Mouse (Mus musculus): Measurements from ENCODE around the gene Myh6.

The Myh6 gene

DNA sequence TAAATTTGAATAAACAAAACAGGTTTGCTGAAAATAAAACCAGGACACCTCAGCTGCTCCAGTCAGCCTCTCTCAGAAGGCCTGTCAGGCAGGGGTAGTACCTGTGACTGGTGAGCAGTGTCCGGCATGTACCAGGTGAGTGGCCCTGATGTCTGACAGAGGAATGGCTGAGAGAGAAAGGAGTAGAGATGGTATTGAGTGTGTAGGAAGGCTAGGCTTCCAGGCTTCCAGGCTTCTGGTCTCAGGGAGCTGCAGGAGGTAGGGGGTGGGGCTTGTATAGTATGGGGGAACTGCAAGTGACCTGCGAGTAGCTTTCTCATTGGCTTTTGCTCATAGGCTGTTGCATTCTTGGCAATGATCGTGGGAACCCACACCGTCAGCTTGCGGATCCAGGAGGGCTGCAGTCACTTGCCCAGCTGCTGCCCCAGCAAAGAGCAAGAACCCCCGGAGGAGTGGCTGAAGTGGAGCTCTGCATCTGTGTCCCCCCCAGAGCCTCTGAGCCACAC lies 34.0 kb downstream of the Myh6 start, which contains the start of gene Il25:
TSS of gene Il25 (plus strand) at position 51 of the 506 bp plus-strand sequence.
- DNase-seq (ENCODE audit: low spot score): no peak

DNA sequence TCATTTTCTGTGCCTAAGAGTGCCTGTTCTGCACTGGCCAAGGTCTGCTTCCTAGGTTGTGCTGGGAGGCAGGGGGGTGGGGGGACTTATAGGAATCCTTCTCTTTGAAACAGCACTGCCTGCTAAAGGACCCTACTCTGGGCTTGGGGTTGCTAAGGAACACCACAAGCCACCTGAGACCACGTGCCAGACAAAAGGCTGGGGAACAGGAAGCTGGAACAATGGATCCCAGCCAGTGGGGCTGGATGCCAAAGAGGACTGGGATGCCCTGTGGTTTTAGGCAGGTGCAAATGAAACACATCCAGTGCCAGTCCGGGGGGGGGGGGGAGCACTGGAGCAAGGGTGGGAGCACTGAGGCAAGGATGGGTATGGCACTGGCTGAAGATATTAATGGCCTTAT lies 36.3 kb downstream of the Myh6 start:
- DNase-seq (ENCODE audit: low spot score): no peak

DNA sequence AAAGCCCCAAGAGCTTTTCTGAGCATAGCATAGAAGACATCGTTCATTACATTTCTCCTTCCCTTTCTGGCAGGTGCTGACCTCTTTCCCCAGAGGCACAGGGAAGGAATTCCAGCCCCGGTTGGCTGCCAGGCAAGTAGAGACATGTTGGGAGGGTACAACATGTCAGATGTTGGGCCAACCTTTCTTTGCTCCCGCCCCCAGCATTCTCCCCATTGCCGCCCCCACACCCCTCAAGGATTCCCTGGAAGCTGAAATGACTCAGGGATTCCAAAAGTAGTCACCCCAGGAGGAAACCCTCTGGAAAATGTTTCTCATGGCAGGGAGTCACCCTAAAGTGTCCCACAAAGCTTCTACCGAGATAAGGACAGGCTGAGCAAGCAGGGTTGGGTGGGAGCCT lies 36.9 kb downstream of the Myh6 start:
- no peak for DNase-seq (ENCODE audit: low spot score)

DNA sequence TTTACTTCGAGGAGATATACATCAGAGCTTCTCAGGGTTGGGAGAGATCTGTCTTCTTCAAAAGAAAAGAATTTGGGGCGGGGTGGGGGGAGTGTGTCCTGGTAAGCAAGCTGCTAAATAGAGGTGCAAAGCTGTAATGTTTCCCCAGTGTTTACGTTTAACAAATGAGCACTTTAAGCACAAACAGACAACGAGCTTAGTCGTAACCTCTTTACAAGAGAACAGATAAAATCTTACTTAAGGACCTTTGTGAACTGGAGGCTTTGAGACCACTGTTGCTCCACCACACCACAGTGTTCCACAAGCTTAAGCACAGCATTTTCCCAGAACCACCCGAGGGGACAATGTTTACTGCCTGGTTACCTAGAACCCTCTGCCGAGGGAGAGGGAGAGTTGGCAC lies 39.4 kb downstream of the Myh6 start:
- DNase-seq (ENCODE audit: low spot score): peak; percentile 20

DNA sequence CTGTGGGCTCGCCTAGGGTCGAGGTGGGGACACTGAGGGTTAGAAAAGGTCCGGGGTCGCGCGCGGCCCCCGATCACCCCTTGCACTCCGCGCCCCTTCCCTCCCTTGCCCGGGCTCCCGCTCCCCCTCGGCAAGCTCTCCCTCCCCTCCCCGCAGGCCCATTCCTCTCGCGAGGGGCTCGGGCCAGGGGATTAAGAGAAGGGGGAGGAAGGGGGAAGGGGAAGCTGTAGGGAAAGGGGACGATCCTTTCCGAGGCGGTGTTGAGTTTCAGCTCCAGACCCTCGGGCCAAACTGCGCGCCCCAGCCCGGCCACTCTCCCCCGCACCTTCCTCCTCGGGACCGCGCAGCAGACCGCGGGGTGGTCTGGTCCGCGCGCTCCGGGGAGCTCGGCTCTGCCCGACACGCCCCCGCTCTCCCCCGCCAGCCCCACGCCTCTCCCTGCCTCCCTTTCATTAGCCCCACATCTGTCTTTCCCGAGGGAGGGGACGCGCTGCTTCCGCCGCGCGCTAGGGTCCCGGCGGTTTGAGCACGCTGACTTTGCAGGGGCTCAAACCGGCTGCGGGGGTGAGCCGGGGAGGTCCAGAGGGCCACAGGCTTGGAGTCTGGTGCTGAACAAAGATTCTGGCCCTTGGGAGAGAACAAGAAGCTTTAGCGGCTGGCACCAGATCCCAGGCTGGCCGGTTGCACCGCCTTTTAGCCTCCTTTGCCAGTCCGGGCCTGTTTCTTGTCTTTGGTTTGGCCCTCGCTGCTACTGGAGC lies 40.1 kb downstream of the Myh6 start:
- peak; percentile 89 for DNase-seq (ENCODE audit: low spot score)

DNA sequence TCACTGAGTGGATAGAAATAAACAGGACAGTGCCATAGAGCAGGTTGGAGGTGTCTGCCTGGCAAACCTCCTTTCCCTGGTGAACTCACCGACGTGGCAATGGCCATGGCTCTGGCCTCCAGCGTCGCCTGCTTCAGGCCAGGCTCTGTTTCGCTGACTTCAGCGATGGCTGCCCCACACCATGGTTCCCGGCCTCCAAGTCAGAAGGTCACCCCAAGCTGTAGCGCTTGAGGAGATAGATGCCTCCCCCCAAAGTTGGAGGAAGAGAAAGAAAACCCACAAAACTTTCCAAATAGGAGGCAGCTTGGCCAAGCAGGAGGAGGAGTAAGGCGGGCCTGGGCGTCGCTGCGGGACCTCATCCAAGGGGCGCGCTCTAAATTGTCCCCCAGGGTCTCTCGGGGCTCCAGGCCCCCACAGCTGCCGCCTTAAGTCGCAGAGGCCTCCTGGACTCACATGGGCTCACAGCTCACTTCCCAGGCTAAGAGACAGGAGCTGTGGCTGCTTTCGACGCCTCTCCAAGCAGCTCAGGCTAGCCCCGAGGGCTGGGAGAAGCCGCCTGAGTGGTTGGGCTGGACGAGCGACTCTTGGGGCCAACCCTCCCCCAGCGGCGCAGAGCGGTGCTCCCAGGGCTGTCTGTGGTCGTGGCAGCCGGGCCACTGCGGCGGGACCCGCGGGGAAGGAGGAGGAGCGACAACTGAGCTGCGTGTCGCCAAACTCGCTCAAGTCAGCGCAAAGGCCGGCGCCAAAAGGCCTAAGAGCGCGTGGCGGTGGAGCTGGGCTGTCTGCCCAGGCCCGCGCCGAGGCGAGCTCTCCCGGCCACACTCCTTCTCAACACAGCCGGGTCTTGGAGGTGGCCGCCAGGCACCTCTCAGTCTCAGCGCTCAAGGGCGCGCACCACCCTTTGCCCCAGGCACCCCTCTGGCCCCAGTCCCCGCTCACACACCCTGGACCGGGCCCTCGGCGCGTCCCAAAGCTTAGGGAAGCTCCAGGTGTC lies 41.1 kb downstream of the Myh6 start, which contains the start of gene Efs:
TSS of gene Efs (minus strand) at position 778 of the 994 bp plus-strand sequence.
- DNase-seq (ENCODE audit: low spot score): peak; percentile 75

DNA sequence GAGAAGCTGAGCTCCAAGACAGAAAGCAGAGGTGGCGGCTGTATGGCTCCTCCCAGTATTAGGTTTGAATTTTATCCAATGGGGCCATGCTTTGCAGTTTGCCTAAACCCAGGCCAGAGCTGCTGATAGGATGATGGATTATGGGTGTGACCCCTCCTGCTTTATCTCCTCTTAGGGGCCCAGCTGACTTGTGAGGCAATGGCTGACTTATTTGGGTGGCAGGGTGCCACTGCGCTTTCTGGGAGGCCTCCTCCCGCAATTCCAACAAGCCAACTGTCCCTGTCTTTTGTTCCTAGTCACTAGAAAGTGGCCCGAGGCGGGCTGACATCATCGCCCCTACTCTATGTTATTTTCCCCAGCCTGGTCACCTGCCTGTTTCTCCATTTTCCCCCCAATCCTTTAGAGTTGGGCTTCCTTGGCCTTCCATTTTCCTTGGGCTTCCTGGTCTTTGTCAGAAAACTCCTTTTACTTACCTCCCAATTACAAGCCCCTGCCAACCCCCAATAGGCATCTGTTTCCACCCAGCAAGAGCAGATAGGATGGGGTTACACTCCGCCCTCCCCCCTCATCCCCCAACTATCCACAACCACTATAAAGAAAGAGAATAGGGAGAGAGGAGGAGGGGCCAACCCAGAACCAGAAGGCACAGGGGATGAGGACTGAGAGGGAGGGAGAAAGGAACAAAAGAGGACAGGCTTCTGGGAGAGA lies 41.9 kb downstream of the Myh6 start:
- peak; percentile 85 for DNase-seq (ENCODE audit: low spot score)

DNA sequence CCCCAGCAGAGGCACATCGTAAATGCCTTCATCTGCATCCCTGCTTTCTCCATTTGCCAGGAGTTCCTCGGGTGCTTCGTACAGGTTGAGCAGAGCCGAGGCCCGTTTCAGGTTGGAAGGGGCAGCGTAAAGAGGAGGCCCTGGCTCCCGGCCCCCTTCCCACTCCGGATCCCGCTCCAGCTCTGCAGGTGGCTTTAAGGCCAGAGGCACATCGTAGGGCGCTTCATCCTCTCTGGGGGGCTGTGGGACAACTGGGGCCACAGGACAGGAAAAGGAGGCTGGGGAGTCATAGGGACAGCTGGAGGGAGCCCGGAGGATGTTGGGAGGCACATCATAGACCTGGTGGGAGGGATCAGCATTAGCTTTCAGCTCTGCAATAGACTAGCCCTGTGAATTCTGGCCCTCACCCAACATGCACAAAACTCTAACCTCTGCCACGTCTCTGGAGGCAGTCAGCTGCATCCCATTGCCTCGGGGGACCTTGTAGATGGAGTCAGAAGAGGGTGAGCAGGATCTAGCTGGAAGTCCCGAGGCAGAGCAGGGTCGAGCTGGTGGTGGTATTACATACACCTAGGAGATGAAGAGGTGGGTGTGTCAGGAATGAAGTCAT lies 46.5 kb downstream of the Myh6 start:
- no peak for DNase-seq (ENCODE audit: low spot score)

DNA sequence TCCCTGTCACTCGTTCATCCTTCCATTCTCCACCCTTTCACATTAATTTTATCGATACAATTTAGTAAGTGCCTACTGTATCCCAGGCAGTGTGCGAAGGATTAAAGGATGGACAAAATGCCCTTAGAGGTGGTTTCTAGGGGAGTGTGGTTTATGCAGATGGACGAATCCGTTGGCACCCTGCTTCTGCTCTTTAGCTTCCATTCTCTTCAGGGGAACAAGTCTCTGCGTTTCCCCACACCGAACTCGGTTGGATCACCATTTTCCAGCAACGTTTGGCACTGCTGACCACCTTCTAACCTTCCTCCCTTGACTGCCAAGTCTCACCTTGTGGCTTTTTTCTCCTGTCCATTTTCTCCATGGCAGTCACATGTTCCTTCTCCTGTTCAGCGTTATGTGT lies 53.4 kb downstream of the Myh6 start:
- peak; percentile 20 for DNase-seq (ENCODE audit: low spot score)

DNA sequence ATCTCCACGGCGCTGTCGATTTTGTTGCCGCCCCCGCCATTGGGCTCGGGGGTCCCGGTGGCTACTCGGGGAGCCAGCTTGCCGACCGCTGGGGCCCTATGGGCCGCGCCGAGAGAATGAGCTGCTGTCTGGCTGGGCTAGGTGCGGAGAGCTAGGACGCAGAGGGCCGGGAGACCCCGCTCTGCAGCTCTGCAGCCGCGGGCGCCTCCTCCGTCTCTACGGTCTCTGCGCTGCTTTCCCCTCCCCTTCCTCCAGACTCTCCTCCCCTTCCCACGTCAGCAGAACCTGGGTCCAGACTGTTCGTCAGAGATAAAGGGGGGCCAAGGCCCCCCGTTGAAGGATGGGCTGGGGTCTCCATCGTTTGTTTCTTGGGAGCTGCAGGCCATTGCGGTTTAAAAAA lies 53.8 kb downstream of the Myh6 start, which contains the start of gene Slc22a17:
TSS of gene Slc22a17 (minus strand) at position 247 of the 400 bp plus-strand sequence.
- peak; percentile 89 for DNase-seq (ENCODE audit: low spot score)

DNA sequence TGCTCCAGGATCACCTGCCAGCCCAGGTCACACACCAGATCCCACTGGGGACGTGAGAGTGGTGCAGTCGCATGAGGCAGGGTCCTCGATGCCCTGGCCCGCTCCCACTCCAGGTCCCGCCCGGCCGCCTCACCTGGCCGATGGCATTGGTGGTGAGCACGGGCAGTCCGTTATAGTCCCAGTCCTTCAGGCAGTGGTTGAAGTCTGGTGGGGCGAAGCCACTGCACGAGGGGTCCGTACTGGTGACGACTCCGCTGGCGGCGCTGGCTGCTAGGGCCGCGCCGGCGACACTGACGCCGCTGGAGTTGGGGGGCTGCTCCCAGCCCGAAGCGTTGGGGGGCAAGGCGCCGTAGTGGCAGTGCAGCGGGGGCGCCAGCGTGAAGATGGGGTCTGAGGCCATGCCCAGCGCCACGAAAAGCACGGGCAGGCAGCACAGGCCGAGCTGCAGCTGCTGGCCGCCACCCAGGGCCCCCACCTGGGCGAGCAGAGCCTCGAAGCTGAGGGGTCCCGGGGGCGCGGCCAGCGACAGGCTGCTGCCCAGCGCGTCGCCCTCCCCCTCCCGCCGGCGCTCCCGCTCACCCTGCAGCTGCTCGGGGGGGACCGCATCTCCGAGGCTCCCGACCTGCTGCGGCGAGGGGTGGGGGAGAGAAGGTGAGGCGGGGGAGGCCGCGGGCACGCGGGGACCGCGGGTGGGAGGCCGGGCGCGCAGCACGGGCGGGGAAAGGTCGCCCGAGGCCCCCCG lies 54.4 kb downstream of the Myh6 start:
- DNase-seq (ENCODE audit: low spot score): peak; percentile 44

DNA sequence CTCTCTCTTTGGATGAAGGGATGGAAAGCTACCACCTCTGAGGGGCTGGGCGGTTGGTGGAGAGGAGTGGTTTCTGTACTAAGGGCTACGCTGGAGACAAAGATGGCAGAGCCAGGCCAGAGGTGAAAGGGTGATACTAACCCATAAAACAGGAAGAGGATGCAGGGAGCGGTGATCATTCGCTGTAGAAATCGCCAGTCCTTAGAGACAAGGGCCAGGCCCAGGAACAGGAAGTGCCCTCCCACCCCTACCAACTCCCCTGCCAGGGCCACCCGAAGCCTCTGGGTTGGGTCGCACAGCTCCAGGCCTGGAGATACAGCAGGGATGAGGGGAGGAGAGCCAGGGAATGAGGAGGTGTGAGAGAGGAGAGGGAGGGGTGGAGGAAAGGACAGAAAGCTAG lies 58.0 kb downstream of the Myh6 start:
- no peak for DNase-seq (ENCODE audit: low spot score)

DNA sequence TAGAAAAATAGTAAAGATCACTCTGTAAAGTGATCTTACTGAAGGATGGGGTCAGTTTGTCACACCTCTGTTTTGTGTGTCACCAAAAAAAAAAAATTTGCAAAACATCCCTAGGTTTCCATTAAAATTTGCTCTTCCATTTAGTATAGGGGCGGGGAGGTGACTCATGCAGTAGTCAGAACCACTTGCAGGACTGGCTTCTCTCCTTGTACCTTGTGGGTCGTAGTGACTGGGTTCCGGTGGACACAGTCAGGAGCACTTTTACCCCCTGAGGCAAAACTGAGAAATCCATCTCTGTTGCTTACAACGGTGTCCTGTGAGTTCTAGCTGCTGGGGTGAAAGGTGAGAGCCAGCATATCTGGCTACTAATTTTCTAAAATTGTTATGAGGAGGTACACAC lies 63.1 kb downstream of the Myh6 start:
- no peak for DNase-seq (ENCODE audit: low spot score)

DNA sequence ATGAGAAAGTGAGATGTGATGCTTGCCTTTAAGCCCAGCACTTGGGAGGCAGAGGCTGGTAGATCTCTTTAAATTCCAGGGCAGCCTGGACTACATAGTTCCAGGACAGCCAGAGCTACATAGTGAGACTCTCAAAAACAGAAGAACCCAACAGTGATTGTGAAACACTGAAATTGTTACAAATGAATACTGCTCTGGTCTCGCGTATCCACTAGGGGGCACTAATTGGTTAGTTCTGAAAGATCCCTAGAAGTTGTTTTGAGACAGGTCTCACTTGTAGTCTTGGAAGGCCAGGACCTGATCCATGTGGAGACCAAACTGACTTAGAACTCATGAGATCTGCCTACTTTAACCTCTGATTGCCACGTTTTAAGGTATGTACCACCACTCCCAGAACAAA lies 66.3 kb downstream of the Myh6 start:
- DNase-seq (ENCODE audit: low spot score): peak; percentile 91

DNA sequence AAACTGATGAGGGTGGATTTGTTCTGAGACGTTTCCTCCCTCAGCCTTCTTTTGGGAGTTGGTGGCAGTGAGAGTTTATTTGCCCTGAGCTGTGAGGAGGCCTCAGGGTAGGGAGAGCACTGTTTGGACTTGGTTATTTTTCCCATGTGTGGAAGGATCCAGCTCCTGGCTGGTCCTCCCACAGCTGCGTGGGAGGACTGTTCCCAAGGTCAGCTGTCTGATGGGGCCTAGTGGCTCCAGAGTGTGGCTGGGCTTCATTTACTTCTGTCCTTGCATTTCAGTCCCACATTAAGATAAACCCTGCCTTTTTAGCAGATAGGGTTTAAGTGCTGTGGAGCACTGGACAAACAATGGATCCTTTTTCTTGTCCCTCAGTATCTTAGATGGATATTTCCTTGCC lies 69.3 kb downstream of the Myh6 start:
- DNase-seq (ENCODE audit: low spot score): no peak

DNA sequence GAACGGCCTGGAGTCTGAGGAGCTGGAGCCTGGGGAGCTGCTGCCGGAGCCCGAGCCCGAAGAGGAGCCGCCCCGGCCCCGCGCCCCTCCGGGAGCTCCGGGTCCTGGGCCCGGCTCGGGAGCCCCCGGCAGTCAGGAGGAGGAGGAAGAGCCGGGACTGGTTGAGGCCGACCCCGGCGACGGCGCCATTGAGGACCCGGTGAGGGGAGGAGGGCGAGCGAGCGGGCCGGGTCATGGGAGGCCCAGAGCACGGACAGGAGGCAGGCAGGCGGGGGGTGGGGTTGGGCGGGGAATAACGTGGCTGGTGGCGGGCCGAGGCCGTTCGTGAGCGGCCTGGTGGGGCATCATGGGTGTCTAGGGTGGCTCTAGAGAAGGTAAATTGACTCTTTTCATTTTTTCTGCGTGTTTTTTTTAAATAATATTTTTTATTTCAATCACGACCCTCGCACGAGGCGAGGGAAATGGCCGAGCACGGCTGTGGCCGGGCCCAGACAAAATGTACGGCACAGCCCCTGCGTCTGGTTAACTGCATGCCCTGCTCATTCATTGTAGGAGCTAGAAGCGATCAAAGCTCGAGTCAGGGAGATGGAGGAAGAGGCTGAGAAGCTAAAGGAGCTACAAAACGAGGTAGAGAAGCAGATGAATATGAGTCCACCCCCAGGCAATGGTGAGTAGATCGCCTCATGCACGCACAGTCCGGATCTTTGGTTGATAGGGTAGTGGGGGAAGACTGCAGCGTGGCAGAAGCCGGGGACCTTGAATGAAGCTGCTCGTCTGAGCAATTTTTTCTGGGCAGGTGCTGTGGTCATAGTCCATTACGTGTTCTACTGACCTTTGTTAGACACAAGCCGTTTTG lies 72.2 kb downstream of the Myh6 start:
- DNase-seq (ENCODE audit: low spot score): peak; percentile 62

DNA sequence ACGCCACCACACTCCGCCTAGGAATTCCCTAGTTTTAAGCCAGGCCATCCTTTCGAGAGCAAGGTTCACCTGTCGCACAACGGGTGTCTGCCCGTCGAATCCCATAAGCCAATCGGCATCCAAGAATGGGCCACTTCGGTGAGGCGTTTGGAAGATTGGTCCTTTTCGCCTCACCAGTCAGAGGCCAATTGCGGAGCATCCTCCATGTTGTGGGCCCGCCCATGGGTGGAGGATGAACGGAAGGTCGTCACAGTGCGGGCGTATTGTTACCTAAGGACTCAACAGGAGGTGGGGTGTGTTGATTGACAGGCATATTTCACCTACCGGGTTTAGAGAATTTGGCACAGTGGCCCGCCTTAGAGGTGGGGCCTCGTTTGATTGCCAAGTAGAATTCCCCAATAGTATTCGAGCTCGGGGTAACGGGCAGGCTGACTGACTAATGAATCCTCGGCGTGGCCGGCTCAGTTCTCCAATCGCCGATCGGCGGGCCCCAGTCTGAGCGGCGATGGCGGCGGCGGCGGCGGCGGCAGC lies 73.0 kb downstream of the Myh6 start:
- peak; percentile 99 for DNase-seq (ENCODE audit: low spot score)

DNA sequence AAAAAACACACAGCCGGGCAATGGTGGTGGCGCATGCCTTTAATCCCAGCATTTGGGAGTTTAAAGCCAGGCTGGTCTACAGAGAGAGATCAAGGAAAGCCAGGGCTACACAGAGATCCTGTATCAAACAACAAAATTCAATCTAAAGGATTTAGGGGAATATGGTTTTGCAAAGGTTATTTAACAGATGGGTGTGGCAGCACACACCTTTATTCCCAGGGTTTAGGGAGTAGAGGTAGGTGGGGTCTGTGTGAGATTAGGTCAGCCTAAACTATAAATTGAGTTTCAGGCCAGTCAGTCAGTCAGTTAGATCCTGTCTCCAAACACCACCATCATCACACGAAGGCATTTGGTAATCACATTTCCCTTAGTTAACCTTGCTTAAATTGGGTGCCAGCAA lies 74.5 kb downstream of the Myh6 start, which contains the start of gene Pabpn1:
TSS of gene Pabpn1 (plus strand) at position 301 of the 400 bp plus-strand sequence.
- no peak for DNase-seq (ENCODE audit: low spot score)

Measured in embryo, embryonic 10 days (tissue).